Mouse (Mus musculus): ENCODE measurements around the gene Cited2.

Gene Cited2

DNA sequence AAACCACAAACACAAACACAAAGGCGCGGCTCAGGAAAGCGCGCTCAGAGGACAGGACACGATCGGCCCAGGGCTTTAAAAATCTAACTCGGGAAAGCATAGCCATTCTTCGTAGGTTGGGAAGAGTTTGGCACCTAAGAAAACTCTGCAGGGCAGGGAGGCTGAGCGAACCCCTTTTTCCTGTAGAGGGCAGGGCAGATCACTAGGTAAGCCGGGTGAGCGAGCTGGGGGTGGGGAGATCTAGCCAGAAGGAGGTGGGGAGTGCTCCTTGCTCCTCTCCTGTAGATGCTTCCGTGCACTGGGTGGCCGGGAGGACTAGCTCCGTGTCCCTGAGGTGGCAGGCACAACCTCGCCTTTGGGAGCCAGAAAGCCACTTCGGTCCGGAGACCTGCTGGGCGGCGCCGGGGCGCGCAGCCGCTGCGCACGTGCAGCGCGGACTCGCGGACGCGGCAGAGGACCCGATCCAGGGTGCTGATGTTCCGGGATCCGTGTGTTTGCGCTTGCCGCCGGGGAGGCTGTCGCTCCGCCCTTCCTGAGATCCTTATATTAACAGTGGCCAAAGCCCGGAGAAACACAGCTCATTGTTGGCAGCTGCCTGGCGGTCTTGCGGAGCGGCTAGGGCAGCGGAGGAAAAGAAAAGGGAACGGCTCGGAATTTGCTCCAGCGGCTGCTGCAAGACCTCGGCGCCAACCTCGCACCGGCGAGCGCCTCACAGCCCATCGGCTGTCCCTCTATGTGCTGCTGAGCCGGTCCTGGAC lies at the start of gene Cited2:
Cited2 (plus strand) TSS at position 566 of the 758 bp plus-strand sequence.
- peak; percentile 95 for DNase-seq (ENCODE audit: low read depth, low spot score)

DNA sequence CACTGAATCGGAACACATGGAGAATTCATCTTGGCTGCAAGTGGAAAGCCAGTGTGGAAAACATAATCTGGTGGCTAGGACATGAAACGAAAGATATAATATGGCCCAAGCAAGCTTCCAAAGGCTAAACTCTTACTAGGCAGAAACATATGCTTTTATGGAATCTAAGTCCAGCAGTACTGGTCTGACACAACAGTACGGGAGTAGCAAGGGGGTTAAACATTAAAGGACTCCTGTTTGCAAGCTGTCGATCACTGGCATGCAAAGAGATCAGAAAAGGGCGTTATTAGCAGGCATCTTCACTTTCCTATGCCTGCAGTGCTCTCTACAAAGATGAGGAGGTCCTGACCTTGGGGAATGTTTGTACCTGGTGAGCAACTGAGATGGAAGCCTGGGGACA lies 48.6 kb upstream of the Cited2 start:
- no peak for DNase-seq (ENCODE audit: low read depth, low spot score)

DNA sequence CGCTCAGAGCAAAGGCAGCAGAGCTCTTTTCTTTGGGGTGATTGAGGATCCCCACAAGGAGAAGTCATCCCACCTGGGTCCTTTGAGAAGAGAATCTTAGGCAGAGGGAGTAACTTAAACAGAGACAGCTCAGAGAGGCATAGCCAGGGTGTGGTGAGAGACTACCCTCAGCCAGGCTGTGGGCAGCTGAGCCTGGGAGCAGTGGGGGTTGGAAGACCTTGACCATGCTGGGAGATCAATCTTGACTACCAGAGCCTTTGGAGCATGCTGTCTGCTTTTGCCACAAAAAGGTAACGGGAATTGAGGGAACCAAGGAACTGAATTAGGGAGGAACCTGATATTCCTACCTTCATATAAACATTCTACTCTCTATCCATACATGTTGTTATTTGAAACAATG lies 48.1 kb upstream of the Cited2 start:
- no peak for DNase-seq (ENCODE audit: low read depth, low spot score)

- DNase-seq (ENCODE audit: low read depth, low spot score), result no peak
Measured at GRCm38 (mm10) chr10:17676464-17676863, 46.6 kb upstream of the Cited2 start.

DNA sequence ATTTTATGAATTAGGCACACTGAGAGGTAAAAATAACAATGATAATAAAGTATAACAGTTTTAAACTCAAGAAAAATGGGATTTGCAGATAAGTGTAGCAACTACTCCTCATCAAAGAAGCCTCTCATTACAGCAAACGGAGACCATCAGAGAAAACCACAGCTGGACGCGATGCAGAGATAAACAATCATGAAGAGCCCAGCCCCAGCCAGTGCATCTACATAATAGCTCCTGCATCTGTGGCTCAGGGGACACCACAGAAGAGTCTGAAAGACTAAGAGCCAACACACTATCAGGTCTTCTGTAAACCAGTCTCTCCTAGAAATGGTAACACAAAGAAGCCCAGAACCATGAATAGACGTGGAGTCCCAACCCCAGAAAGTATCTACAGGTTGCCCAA lies 45.7 kb upstream of the Cited2 start:
- DNase-seq (ENCODE audit: low read depth, low spot score), result no peak

DNA sequence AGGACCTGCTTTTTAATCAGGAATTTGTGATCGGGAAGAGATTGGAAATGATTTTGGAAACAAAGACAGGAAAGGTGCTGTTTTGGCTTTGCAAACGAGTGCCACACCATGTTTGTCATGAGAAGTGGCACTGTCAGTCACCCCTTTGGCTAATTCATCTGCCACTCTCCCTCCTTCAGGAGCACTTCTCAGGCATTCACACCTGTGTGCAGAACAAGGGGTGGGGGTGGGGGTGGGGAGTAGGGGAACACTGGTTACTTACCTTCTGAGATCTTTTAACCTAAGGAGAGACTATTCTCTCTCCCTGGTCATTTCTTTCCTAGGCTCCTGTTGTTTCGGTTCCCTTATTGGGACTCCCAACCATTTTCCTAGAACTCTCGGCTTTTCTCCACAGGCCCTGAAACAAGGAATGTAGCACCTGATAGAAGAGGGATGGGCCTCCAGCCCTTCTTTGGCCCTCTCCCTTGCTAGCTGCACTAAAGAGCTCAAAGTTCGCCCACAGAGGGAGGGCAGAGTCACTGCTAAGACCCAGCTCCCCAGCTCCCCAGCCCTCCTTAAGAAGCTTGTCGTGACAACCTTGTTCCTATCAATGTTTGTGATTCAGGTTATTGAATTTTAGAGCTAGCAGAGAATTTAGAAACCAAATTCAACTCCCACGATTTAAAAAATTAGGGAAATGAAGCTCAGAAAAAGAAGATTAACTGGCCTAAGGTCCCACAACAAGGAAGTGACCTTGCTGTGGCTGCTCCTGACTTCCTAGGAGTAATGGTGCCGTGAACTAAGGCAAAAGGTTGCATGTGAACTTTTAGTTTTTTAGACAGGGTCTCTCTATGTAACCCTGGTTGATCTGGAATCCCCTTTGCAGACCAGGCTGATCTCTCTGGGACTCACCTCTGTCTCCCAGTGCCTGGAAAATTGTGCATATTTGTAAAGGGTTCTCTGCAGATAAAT lies 42.3 kb upstream of the Cited2 start:
- no peak for DNase-seq (ENCODE audit: low read depth, low spot score)

GRCm38 (mm10) chr10:17681386-17681785 lies 41.6 kb upstream of the Cited2 start:
- DNase-seq (ENCODE audit: low read depth, low spot score), result no peak

DNA sequence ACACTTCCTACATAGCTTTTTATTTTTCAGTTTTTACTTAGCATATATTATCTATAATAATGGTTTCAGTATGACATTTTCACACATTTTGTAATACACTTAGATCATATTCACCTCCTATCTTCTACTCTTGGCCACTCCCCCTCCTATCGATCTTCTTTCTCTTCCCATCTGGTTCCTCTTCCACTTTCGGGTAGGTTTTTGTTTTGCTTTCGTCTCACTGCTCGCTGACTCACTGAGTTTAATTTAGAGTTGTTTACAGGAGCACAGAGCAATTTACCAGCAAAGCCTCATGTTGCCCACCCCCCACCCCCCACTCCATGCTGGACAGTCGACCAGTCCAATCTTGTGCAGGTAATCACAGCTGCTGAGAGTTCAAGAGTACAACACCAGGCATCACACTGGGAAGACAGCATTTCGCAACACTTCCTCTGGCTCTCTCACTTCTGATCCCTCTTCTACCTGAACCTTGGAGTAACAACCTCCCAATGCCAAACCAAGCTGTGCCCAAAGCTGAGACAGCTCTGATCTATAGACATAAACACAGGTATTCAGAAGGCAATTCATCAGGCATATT lies 39.1 kb upstream of the Cited2 start:
- no peak for DNase-seq (ENCODE audit: low read depth, low spot score)

DNA sequence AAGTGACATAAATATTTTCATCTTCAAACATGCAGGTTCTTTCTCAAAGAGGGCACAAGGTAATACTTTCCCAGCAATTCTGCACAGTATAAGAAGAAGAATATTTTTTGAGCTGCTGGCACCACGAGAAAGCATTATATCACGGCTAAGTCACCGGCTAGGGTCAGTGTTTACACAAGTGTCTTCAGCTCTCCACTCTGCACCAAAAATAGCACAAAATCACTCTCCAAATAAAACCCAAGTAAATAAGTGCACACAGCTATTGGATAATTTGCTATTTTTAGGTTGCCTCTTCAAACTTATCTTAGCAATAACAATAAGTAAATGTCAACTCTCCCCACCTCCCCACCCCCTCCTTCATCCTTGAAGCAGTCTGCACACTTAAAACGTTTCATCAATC lies 33.2 kb upstream of the Cited2 start:
- no peak for DNase-seq (ENCODE audit: low read depth, low spot score)

DNA sequence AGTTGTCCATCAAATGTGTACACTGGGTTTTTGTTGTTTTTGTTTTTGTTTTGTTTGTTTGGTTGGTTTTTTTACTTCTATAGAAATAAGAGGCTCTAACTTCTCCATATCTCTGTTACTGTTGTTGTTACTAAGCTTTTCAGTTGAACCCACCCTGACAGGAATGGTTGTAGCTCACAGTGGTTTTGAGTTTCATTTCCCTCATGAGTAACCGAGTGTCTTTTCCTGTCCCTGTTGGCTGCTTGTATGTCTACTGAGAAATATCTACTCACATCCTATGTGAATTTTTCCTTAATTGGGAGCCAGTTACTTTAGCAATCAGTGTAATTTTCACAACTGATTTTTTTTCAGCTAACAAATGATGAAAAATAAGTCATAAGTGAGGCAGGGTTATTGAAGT lies 31.3 kb upstream of the Cited2 start:
- DNase-seq (ENCODE audit: low read depth, low spot score), result no peak

- no peak for DNase-seq (ENCODE audit: low read depth, low spot score)
Measured at GRCm38 (mm10) chr10:17695801-17696200, 27.2 kb upstream of the Cited2 start.

DNA sequence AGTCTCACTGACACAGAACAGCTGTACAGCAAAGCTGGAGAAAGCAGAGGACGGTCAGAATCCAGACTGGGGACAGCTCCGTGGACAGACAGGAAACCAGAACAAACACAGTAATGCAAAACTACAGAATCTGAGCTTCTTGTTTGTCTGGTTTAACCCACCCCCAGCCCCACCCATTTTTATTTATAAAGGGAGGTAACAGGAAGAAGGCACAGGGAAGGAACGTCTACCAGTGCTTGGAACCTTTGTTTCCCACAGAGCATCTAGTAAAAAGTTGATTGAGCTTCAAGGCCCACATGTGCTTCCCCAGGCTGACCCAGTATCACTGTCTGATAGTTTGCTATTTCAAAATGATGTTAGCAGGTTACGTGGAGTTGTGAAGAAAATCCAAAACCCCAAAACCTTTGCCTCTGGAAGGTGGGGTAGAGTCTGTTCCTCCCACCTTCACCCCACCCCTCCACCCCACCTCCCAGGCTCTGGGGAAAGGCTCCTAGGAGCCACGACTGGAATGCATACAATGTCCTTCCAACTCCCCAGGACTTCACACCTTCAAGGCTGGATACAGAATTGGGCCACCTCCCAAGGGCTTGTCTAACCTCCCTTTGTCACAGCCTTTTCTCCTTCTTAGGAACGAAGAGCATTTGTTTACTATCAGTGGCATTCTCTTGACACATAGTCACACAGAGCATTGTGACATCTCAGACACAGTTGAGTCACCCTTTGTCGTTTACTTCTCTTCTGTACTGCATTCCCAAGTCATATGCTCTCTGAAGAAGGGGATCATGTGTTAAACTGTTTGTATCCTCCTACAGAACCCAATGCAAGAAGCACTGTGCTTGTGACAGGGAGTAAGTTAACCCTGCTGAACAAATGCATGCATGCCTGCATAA lies 25.4 kb upstream of the Cited2 start:
- DNase-seq (ENCODE audit: low read depth, low spot score), result no peak

DNA sequence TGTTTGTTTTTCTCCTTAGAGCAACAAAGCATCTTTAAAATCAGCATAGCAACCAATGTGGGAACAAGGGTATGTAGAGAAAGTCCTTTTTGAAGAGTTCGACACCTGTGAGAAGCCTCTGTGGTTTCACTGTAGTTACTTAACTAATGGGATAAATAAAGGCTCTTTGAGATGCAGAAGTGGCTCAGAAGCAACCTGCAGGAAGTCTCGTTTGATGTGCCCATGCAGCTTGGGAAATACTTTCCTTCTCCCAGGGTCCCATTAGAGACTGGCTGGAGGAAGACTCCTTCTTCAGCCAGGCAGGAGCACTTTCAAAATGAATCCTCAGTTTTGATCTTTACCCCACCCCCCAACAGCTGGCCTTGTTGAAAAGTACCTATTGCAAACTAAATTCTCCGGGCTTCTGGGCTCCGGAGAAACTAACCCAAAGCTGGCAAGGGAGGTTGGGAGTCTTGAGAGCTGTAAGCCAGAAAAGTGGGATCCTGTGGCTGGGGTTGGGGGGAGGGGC lies 17.5 kb upstream of the Cited2 start:
- DNase-seq (ENCODE audit: low read depth, low spot score), result no peak

DNA sequence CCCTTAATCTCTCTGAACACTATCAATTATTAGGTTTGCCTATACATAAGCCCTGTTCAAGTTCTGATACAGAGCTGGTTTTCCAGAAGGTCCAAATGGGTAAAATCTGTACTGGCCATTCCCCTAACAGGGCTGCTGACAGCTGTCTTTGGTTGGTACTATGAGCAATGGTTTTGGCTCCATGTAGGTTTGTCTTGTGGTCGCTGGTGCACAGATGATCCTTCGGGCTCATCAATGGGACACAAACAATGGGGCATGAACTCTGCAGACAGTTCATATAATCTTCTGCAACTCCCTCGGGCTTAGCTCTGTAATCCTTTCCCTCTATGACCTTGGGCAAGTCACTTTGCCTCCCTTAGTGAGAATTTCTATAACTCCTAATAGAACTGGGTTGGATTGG lies 12.3 kb upstream of the Cited2 start:
- DNase-seq (ENCODE audit: low read depth, low spot score), result no peak

DNA sequence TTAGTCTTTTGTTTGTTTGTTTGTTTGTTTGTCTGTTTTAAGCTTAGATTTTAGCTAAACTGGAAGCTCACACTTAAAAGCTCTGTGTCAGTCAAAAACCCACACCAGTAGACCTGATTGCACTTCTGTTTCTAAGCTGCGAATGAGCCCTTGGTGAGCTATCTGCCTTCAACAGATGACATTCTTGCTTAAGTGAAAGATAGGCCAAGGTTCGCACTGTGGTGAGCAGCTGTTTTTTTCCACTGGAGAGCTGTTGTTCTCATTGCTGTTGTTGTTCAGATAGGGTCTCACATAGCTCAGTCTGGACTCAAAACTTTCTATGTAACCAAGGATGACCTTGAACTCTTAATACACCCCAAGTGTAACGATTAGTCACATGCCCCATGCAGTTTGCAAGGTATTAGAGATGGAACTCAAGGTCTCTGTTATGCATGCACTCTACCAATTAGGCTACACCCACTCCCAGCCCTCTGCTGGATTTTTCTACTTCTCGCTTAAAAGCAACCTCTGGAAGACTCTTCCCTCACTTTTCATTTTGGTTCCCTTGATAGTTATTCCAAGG lies 3.9 kb upstream of the Cited2 start:
- no peak for DNase-seq (ENCODE audit: low read depth, low spot score)

DNA sequence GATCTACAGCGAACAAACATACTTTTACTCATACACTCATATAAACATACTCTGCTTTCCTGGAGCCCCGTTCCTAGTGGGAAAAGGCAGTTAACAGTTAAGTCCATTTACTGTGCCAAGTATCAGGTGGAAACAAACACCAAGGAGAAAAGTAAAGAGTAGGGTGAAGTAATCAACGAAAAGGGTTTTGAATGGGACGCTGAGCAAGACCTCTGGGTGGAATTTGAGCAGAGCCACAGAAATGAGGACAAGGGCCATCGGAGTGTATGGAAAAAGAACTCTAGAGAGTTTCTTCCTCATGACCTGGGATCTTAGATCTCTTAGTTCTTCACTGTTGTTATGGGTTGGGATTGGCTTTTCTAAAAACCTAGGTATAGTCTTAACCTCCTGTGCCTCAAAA lies 3.4 kb upstream of the Cited2 start:
- no peak for DNase-seq (ENCODE audit: low read depth, low spot score)

GRCm38 (mm10) chr10:17720891-17721601 lies 2.0 kb upstream of the Cited2 start:
- DNase-seq (ENCODE audit: low read depth, low spot score), result no peak

GRCm38 (mm10) chr10:17721602-17722121 lies 1.4 kb upstream of the Cited2 start:
- DNase-seq (ENCODE audit: low read depth, low spot score), result no peak

DNA sequence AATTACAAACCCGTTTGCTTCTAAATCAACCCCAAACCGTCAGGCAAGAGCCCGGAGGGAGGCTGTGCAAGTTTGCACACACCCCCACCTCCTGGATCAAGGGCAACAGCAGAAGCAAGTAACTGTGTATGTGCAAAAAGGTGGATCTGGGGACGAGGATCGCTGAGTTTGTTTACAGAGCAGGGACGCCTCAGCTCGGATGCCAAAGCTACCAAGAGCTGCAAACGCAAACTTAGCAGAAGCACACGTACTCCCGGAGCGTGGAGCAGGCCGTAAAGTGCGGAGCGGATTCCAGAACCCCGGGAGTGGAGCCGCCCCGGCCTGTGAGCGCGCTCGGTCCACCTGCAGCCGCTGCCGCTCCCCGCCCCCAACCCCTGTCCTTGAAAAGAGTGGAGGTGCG lies 860 bp upstream of the Cited2 start:
- peak; percentile 85 for DNase-seq (ENCODE audit: low read depth, low spot score)

- DNase-seq (ENCODE audit: low read depth, low spot score), result no peak
Measured at GRCm38 (mm10) chr10:17723421-17723841, 413 bp downstream of the Cited2 start.
